Mouse (Mus musculus): Measurements from ENCODE around the gene Kcnh3.
A peak's percentile ranks its signal among the peaks of the same experiment; 100 is the strongest.

Kcnh3 gene

DNA sequence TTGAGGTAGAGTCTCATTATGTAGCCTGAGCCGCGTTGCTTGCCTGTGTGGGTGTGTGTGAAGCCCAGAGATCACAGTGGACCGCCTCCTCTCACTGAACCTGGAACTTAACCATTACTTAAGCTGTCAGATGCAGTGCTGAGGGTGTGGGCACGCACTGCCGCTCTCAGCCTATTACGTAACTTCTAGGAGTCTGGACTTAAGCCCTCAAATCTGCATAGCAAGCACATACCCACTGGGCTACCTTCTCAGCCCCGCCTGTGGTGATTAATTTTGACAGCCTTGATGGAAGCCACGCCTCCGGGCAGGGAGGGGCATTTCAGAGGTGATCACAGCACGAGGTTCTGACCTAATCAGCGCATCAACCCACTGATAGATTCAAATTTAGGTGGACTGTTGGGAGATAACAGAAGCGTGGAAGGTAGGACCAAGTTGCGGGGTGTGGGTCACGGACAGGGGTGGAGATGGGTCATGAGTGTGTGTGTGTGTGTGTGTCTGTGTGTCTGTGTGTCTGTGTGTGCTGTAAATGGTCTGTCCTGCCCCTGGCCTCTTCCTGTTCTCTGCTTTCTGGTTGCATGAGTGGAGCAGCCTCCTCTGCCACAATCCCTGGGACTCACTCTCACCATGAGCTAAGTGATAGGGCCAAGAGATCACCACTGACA is 60.0 kb downstream of the Kcnh3 start:
- DNase-seq (ENCODE audit: low read depth, low spot score), result peak; percentile 75

DNA sequence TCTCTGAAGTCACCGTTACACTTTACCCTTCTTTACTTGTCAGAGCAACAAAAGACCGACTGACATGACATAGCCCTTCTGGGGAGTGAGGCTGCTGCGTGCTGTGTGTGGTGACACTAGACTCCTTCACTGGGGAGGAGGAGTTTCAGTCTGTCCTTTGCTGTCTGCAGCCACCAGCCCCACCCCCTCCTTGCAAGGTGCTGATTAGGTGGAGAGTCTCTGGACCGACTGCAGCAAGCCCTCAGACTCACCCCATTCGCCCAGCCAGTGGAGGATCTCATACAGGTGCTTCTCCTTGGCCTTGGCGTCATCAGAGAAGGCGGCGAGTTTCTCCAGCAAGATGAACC is 60.5 kb downstream of the Kcnh3 start:
- DNase-seq (ENCODE audit: low read depth, low spot score), result no peak

DNA sequence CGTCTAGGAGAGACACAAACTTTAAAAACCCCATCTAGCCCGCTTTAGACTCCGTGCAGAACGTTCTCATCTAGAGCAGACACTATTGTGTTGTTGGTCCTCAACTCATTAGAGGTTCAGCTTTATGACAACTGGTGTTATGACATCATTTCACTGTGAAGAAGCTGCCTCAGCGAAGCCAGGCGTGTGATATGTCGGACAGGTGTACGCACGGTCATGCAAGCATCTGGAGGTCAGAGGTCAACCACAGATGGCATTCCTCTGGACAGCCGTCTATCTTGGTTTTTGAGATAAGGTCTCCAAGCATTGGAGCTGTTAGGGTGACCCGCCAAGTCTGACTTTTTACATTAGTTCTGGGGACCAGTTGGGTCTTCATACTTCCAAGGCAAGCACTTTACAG is 65.9 kb downstream of the Kcnh3 start:
- no peak for DNase-seq (ENCODE audit: low read depth, low spot score)
